Mouse (Mus musculus): ENCODE results near the gene Pramel1. TPM values are rescaled to one million over a fixed set of nuclear protein-coding genes. Genes with fewer than 3 reads are reported as not detected.

The Pramel1 gene
- 0.12 TPM in 1 of 2 replicates, not detected in the other for polyA plus RNA-seq (2012; rRNA removed)

DNA sequence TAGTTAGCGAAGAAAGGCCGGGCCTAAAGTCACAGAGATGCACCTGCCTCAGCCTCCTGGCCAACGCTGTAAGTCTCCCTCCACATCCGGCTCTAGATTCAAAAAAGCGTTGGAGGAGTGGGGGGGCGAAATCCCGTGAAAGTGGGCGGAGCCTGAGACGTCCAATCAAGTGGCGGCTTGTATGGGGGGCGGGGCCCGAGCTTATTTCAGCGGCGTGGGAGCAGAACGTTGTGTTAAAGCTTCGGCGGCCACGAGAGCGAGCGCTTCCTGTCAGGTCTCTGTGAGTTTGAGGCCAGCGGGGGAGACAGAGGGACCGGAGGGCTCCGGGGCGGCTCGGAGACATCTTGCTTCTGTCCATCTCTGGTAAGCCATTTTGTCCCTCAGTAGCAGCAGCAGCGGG is at the start of gene Pramel1:
TSS of gene Pramel1 (plus strand) at position 248 of the 400 bp plus-strand sequence.

DNA sequence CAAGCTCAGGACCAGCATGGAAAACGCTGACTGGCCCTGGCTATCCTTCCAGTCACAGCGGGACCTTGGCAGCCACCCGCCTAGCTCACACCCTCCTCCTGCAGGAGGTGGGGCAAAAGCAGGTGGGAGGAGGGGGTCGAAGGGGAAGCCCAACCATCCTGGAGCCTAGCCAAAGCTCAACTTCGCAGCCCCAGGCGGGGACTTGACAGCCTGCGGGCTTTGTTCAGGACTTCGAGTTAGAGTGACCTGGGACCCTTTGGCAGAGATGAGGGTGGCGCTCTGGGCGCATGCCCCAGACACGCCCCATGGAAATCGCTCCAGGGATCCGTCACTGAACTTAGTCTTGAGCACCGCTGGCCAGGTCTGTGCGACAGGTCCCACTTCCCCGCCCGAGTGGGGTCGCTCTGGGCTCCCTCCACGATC is 44.7 kb upstream of the Pramel1 start, which contains the start of gene Lrrc38:
TSS of gene Lrrc38 (plus strand) at position 274 of the 423 bp plus-strand sequence.

DNA sequence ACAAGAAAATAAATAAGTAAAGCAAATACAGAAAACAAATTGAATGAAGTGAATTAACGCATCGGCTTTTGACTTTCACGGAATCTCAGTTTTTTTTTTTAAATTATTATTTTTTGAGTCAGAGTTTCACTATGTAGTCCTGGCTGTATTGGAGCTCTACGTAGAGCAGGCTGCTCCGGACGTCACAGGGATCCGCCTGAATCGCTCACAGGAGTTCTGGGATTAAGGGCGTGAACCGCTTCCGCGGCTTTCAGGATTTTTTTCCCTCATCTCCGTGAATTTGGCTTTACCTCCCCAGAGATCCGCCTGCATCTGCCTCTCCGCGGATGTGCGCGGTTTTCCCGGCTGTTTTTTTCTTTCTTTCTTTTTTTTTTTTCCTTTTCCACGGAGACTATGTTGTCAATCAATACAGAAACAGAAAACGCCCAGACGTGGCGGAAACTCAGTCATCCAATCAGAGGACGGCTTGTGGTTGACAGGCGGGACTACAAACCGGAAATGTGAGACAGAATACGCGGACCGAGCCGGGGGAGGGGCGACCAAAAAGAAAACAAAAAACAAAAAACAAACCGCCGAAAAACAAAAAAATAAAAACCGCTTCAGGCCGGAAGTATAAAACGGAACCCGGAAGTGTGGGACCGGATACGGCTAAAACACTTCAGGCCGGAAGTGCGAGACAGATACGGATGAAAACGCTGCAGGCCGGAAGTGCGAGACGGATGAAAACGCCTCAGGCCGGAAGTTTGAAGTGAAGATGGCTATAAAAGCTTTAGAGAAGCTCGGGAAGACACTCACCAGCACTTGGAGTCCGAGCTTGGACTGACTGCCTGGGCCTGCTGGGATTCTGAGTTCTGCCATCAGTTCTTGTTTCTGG is 18.2 kb downstream of the Pramel1 start, which contains the start of gene Pramef8:
TSS of gene Pramef8 (plus strand) at position 208 of the 874 bp plus-strand sequence.

Other genes with a start within 250 kb of the Pramel1 start
- 16.6 and 18.9 TPM in 2 replicates for gene Prdm2, start 181.4 kb upstream of the Pramel1 start, polyA plus RNA-seq (2012; rRNA removed)
- 10.1 and 10.2 TPM in 2 replicates for gene Pdpn, start 94.9 kb upstream of the Pramel1 start, polyA plus RNA-seq (2012; rRNA removed)
- gene Lrrc38, start 44.7 kb upstream of the Pramel1 start, polyA plus RNA-seq (2012; rRNA removed), result 2.3 and 3.3 TPM in 2 replicates
- gene Pramef8, start 18.0 kb downstream of the Pramel1 start, polyA plus RNA-seq (2012; rRNA removed), result 4.5 and 6.2 TPM in 2 replicates
- gene Oog4, start 55.9 kb downstream of the Pramel1 start, polyA plus RNA-seq (2012; rRNA removed), result 0.85 and 1.8 TPM in 2 replicates
- not detected in 2 replicates for gene Gm13043, start 116.9 kb downstream of the Pramel1 start, polyA plus RNA-seq (2012; rRNA removed)
- not detected in 2 replicates for gene Gm13040, start 141.5 kb downstream of the Pramel1 start, polyA plus RNA-seq (2012; rRNA removed)
- not detected in 2 replicates for gene BC080695, start 157.3 kb downstream of the Pramel1 start, polyA plus RNA-seq (2012; rRNA removed)
- not detected in 2 replicates for gene Gm13057, start 157.3 kb downstream of the Pramel1 start, polyA plus RNA-seq (2012; rRNA removed)
- gene Gm13083, start 220.6 kb downstream of the Pramel1 start, polyA plus RNA-seq (2012; rRNA removed), result not detected in 2 replicates